Mouse (Mus musculus) T-helper 1 cell (primary cell): ENCODE results near the gene Map3k20.

ENCODE experiments used
- in situ Hi-C: fragments of 300-600 bp; cut with MboI, MseI; formaldehyde crosslinking; loops from one replicate; pipeline ENCODE4 v1.15.1; 2025; ENCODE audit warnings: high pct_unique_total_duplicates

The Map3k20 gene

GRCm38 (mm10) chr2:72278247-72278873 is 7.1 kb upstream of the Map3k20 start:
- in situ Hi-C loops = no loop called here

GRCm38 (mm10) chr2:72280524-72280923 is 4.9 kb upstream of the Map3k20 start:
- in situ Hi-C loops = no loop called here

- in situ Hi-C loops = no loop called here
These were observed 3.5 kb upstream of the Map3k20 start for GRCm38 (mm10) chr2:72281971-72282370.

GRCm38 (mm10) chr2:72282733-72283132 is 2.7 kb upstream of the Map3k20 start:
- in situ Hi-C loops = no loop called here

GRCm38 (mm10) chr2:72284689-72285088 is 748 bp upstream of the Map3k20 start:
- in situ Hi-C loops = no loop called here

- in situ Hi-C loops = no loop called here
These were observed 638 bp downstream of the Map3k20 start for GRCm38 (mm10) chr2:72285888-72286661.

- in situ Hi-C loops = no loop called here
These were observed 1.7 kb downstream of the Map3k20 start for GRCm38 (mm10) chr2:72287142-72287541.

GRCm38 (mm10) chr2:72288932-72289534 is 3.6 kb downstream of the Map3k20 start:
- in situ Hi-C loops = no loop called here

- in situ Hi-C loops = no loop called here
These were observed 5.7 kb downstream of the Map3k20 start for GRCm38 (mm10) chr2:72291103-72291502.

- in situ Hi-C loops = no loop called here
These were observed 7.1 kb downstream of the Map3k20 start for GRCm38 (mm10) chr2:72292573-72292972.

GRCm38 (mm10) chr2:72294994-72295393 is 9.6 kb downstream of the Map3k20 start:
- in situ Hi-C loops = no loop called here

- in situ Hi-C loops = no loop called here
These were observed 11.7 kb downstream of the Map3k20 start for GRCm38 (mm10) chr2:72296984-72297715.

- in situ Hi-C loops = no loop called here
These were observed 12.3 kb downstream of the Map3k20 start for GRCm38 (mm10) chr2:72297716-72298082.

GRCm38 (mm10) chr2:72298406-72298805 is 13.0 kb downstream of the Map3k20 start:
- in situ Hi-C loops = no loop called here

GRCm38 (mm10) chr2:72301194-72301916 is 15.9 kb downstream of the Map3k20 start:
- in situ Hi-C loops = no loop called here

- in situ Hi-C loops = loop anchor here (5.0 kb wide), 1 partner anchor 58 kb away; no protein-coding TSS in a partner anchor
These were observed 20.3 kb downstream of the Map3k20 start for GRCm38 (mm10) chr2:72305738-72306137.

- in situ Hi-C loops = loop anchor here (5.0 kb wide), 1 partner anchor 61 kb away; no protein-coding TSS in a partner anchor
These were observed 22.9 kb downstream of the Map3k20 start for GRCm38 (mm10) chr2:72308351-72308750.

GRCm38 (mm10) chr2:72308981-72309380 is 23.5 kb downstream of the Map3k20 start:
- in situ Hi-C loops = loop anchor here (5.0 kb wide), 1 partner anchor 62 kb away; no protein-coding TSS in a partner anchor

- in situ Hi-C loops = no loop called here
These were observed 26.0 kb downstream of the Map3k20 start for GRCm38 (mm10) chr2:72311486-72311885.

- in situ Hi-C loops = no loop called here
These were observed 27.9 kb downstream of the Map3k20 start for GRCm38 (mm10) chr2:72313312-72313711.

GRCm38 (mm10) chr2:72318421-72318820 is 33.0 kb downstream of the Map3k20 start:
- in situ Hi-C loops = loop anchor here (5.0 kb wide), 1 partner anchor 59 kb away; no protein-coding TSS in a partner anchor
